Comparison of ENCODE assay signal across 16 mouse cellular contexts in genomic region chr19:50439464-50439881, GRCm38 (mm10).
A peak's percentile ranks its signal among the peaks of the same experiment; 100 is the strongest.
DNase-seq lines count a peak whose midpoint lies in the region; ATAC-seq and TF ChIP-seq lines count a peak whose summit lies in the region.
"Had no signal": no experiment of that assay in that cellular context is flagged by ENCODE, and none has a peak within 500 bp of the region (broad histone marks: within the 10 kb centered on the region; RNA-seq: fewer than 3 reads in every experiment).

No protein-coding gene starts in this region.

- H3K4me1 ChIP-seq in kidney, embryonic 16.5 days (ENCODE audit: insufficient read depth, low read length) = peaks cover 16% of the 10 kb centered on the region
- no peaks in the 10 kb centered on the region for H3K4me1 ChIP-seq in kidney, adult 2 months (ENCODE audit: control insufficient read depth, insufficient read depth, low read length)
- H3K4me1 ChIP-seq in hindbrain, embryonic 11.5 days (replicated peaks; ENCODE audit: control insufficient read depth, insufficient read depth, low read length) = peaks cover 4% of the 10 kb centered on the region; the same call in 1 of the 2 replicates
- H3K4me1 ChIP-seq in midbrain, embryonic 13.5 days (replicated peaks) = peaks cover 37% of the 10 kb centered on the region

- DNase-seq in kidney, adult 2 months = no peak
- peak; percentile 8 for DNase-seq in hindbrain, embryonic 11.5 days (ENCODE audit: low spot score)
- DNase-seq in right cerebral cortex, postnatal 4 days = no peak
- DNase-seq in left cerebral cortex, adult 18-20 months (ENCODE audit: low spot score in 2 of 2) = no peak
- DNase-seq in MN1 (ENCODE audit: low spot score) = no peak
- DNase-seq: cerebellum, adult 8-10 months; gastrocnemius, postnatal 14 days; kidney, postnatal 36 days; layer of hippocampus, postnatal 36 days; liver, postnatal 0 days had no signal

- H3K36me3 ChIP-seq in kidney, embryonic 16.5 days (ENCODE audit: insufficient read depth, low read length) = no peaks in the 10 kb centered on the region
- no peaks in the 10 kb centered on the region for H3K36me3 ChIP-seq in kidney, adult 2 months (ENCODE audit: control insufficient read depth, insufficient read depth, low read length)
- H3K36me3 ChIP-seq in hindbrain, embryonic 11.5 days (ENCODE audit: control insufficient read depth, insufficient read depth, low read length) = no peaks in the 10 kb centered on the region
- no peaks in the 10 kb centered on the region for H3K36me3 ChIP-seq in midbrain, embryonic 13.5 days

- no peak overlapping the region for H3K27ac ChIP-seq in kidney, embryonic 16.5 days (ENCODE audit: low read length)
- no peak overlapping the region for H3K27ac ChIP-seq in kidney, adult 2 months (ENCODE audit: insufficient read depth, low read depth, low read length)
- H3K27ac ChIP-seq in hindbrain, embryonic 11.5 days (ENCODE audit: low read depth, low read length) = peak overlapping the region; percentile 60; the same call in 1 of the 2 replicates
- H3K27ac ChIP-seq in midbrain, embryonic 13.5 days = peak overlapping the region; percentile 32; the same call in 1 of the 2 replicates
- H3K27ac ChIP-seq: macrophage had no signal

- 29% methylated on average over 3 of the region's 3 CpGs for WGBS in kidney, embryonic 16.5 days
- 29% methylated on average over 3 of the region's 3 CpGs for WGBS in kidney, adult 2 months
- 13% methylated on average over 3 of the region's 3 CpGs for WGBS in hindbrain, embryonic 11.5 days
- 4% methylated on average over 3 of the region's 3 CpGs for WGBS in midbrain, embryonic 13.5 days

- H3K9ac ChIP-seq in kidney, embryonic 16.5 days (replicated peaks; ENCODE audit: low read length) = no peak overlapping the region
- H3K9ac ChIP-seq in hindbrain, embryonic 11.5 days (ENCODE audit: low read depth, low read length) = no peak overlapping the region
- no peak overlapping the region for H3K9ac ChIP-seq in midbrain, embryonic 13.5 days (replicated peaks)
- H3K9ac ChIP-seq: liver, postnatal 0 days had no signal

- no peak for TF ChIP-seq CTCF in kidney, adult 2 months (conservative IDR thresholded peaks at IDR 0.05; ENCODE audit: insufficient read depth, insufficient read length, low read depth, low read length)

- H3K27me3 ChIP-seq in kidney, embryonic 16.5 days (ENCODE audit: insufficient read depth, low read length) = no peaks in the 10 kb centered on the region
- no peaks in the 10 kb centered on the region for H3K27me3 ChIP-seq in kidney, adult 2 months (replicated peaks; ENCODE audit: control insufficient read depth, insufficient read depth, low read length)
- H3K27me3 ChIP-seq in hindbrain, embryonic 11.5 days (ENCODE audit: control insufficient read depth, insufficient read depth, low read length) = no peaks in the 10 kb centered on the region
- H3K27me3 ChIP-seq in midbrain, embryonic 13.5 days = no peaks in the 10 kb centered on the region

- H3K9me3 ChIP-seq in kidney, embryonic 16.5 days (ENCODE audit: low read length) = no peaks in the 10 kb centered on the region
- no peaks in the 10 kb centered on the region for H3K9me3 ChIP-seq in hindbrain, embryonic 11.5 days (ENCODE audit: control insufficient read depth, low read length)
- no peaks in the 10 kb centered on the region for H3K9me3 ChIP-seq in midbrain, embryonic 13.5 days

- H3K4me2 ChIP-seq in kidney, embryonic 16.5 days (replicated peaks; ENCODE audit: low read depth, low read length) = no peak overlapping the region
- no peak overlapping the region for H3K4me2 ChIP-seq in hindbrain, embryonic 11.5 days (replicated peaks; ENCODE audit: low read depth, low read length)
- peak overlapping the region; percentile 53 for H3K4me2 ChIP-seq in midbrain, embryonic 13.5 days (replicated peaks)

- ATAC-seq in kidney, embryonic 16.5 days (ENCODE audit: low FRiP score, low TSS enrichment) = peak; percentile 35; the same call in 1 of the 2 replicates
- peak; percentile 20; the same call in 1 of the 2 replicates for ATAC-seq in hindbrain, embryonic 11.5 days (ENCODE audit: low FRiP score)
- ATAC-seq in midbrain, embryonic 13.5 days = no peak
- no peak for ATAC-seq in erythroid progenitor cell, adult 5-6 weeks (replicated peaks; ENCODE audit: low FRiP score, poor library complexity, severe bottlenecking)
- ATAC-seq: intestine, postnatal 0 days; liver, postnatal 0 days had no signal

- no peak overlapping the region for H3K4me3 ChIP-seq in kidney, embryonic 16.5 days (ENCODE audit: low read length)
- no peak overlapping the region for H3K4me3 ChIP-seq in kidney, adult 2 months (ENCODE audit: insufficient read depth, low read depth, low read length)
- no peak overlapping the region for H3K4me3 ChIP-seq in hindbrain, embryonic 11.5 days (ENCODE audit: low read depth, low read length)
- no peak overlapping the region for H3K4me3 ChIP-seq in midbrain, embryonic 13.5 days (replicated peaks)
- H3K4me3 ChIP-seq: myocyte had no signal

- no peak for TF ChIP-seq POLR2A in kidney, adult 2 months (IDR thresholded peaks at IDR 0.05; ENCODE audit: low read depth, low read length)

Comparison
In these comparisons a context has a peak if more than half of its experiments do, and no peak if none do; other contexts are left out.
1. ATAC-seq: peak in kidney, embryonic 16.5 days (single experiment) and hindbrain, embryonic 11.5 days (single experiment); none in midbrain, embryonic 13.5 days (single experiment) and erythroid progenitor cell, adult 5-6 weeks (single experiment).
2. H3K27ac ChIP-seq: peak in hindbrain, embryonic 11.5 days (single experiment) and midbrain, embryonic 13.5 days (single experiment); none in kidney, embryonic 16.5 days (single experiment) and kidney, adult 2 months (single experiment).